Mouse (Mus musculus): ENCODE results near the gene Fli1. TPM values are rescaled to one million over a fixed set of nuclear protein-coding genes. Genes with fewer than 3 reads are reported as not detected.

Fli1 gene
- total RNA-seq, 2 experiments from 2014 or later, result 38.9 to 41.1 TPM

- no peak for DNase-seq
Observed at GRCm38 (mm10) chr9:32522536-32523245, 20.0 kb downstream of the Fli1 start.

- DNase-seq, result no peak
Observed at GRCm38 (mm10) chr9:32521331-32521730, 21.3 kb downstream of the Fli1 start.

- no peak for DNase-seq
Observed at GRCm38 (mm10) chr9:32520821-32521220, 21.8 kb downstream of the Fli1 start.

DNA sequence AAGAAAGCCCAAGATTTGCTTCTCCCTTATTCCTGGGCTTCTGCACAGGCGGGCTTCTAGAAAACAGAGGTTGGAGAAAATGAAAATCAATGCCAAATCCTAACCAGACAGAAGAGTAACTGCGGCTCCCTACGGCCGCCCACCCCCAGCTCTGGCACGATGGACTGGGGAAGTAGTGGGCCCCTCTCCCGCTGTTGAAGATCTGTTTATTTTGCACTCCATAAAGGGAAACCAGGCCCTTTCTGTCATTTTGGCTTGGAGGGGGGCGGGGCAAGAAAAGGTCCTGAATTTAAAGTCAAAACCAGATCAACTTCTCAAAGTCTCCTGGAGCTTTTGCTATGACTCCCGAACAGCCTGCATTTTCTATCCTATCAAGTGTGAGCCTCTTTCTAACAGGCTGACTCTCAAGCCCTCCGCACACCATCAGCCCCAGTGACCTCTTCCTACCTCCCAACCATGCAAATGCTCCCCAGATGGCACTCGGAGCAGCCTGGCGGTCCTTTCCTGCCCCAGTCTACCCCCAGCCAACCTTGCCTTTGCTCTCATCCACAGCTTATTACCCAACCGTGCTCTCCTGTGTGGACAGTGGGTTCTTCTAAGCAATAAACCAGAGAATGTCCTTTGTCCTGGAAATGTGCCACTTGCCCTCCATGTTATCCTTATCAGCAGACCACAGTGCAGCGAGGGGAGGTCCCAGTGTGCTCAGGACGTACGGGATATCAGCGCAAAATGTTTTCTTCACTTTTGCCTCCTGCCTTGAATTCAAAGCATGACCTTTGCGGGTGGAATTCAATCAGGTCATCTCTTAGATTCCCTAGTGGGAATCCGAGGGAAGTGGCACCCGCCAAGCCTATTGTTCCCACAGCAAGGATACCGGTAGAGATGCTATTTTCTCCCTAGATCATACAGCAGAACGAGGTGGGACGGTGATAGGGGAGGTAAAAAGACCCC is 23.3 kb downstream of the Fli1 start:
- DNase-seq, result peak; percentile 30

- DNase-seq, result no peak
Observed at GRCm38 (mm10) chr9:32518351-32519075, 24.1 kb downstream of the Fli1 start.

DNA sequence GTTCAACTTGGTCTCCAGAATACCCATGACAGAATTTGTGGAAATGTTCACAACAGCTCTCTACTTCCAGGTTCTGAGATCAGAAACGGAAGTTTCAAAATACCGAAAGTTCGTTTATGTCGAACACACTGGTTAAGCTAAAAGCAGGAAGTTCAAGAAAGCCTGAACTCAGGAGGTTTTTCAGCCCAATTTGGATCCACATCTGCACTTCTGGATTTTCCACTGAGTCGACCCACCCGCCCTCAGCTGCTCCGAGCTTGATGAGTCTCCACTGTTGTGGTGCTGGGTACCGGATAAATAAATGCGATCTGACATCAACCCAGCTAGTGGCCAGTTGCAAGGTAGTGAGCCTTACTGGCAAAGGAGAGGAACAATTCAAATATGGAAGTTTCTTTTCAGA is 26.0 kb downstream of the Fli1 start:
- DNase-seq, result no peak

- DNase-seq, result no peak
Observed at GRCm38 (mm10) chr9:32515894-32516686, 26.6 kb downstream of the Fli1 start.

GRCm38 (mm10) chr9:32514406-32515058 is 28.1 kb downstream of the Fli1 start:
- DNase-seq, result no peak

DNA sequence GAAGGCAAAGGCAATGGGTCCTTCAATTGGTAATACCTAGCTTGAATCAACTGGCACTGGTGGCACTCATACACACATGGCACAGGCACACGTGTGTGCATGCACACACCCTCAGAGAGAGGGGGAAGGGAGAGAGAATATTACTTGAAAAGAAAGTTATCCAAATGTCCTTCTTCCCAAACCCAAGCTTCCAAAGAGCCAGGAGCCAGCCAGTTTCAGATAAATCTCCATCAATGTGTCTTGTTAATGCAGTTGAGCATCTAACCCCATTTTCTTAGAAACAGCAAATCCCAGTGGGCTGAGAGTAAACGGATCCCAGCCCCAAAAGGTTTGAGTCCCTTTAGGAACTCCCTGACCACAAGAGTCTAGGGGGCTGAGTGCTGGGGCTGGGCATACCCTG is 29.2 kb downstream of the Fli1 start:
- DNase-seq, result no peak

GRCm38 (mm10) chr9:32510454-32511263 is 32.0 kb downstream of the Fli1 start:
- DNase-seq, result no peak

- no peak for DNase-seq
Observed at GRCm38 (mm10) chr9:32509706-32510156, 32.9 kb downstream of the Fli1 start.

DNA sequence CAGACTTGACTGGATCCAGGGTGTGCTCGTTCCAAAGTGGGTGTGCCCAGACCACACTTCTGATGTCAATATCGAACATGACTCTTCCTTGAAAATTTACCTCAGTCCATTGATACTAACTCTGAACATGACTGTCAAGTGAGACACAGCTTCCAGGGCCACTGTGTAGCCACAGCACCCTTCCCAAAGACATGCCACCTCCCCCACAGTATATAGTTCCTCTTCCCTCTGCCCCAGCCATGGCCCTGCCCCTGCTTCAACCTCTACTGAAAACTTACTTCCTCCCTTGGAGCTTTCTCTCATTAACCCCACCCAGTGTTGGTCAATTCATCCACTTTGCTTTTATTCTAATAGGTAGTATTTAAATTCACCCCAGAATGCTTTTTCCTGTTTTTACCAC is 34.0 kb downstream of the Fli1 start:
- DNase-seq, result no peak

DNA sequence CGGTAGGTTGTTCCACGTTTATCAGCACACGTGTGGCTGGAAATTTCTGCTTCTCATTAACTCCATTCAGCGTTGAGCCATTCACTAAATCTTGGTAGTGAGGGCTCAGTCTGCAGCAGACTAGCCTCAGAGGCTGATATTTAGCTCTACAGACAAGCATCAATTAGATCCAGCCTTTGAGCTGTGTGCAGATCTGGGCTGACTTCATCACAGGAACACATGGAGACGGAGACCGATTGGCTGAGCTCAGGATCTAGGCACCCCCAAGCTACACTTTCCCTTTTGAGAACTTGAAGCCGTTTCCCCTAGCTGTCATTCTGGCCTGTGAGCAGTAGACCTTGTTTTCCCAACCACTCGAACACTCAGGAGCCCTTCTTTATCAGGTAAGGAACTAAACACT is 34.5 kb downstream of the Fli1 start:
- DNase-seq, result no peak

DNA sequence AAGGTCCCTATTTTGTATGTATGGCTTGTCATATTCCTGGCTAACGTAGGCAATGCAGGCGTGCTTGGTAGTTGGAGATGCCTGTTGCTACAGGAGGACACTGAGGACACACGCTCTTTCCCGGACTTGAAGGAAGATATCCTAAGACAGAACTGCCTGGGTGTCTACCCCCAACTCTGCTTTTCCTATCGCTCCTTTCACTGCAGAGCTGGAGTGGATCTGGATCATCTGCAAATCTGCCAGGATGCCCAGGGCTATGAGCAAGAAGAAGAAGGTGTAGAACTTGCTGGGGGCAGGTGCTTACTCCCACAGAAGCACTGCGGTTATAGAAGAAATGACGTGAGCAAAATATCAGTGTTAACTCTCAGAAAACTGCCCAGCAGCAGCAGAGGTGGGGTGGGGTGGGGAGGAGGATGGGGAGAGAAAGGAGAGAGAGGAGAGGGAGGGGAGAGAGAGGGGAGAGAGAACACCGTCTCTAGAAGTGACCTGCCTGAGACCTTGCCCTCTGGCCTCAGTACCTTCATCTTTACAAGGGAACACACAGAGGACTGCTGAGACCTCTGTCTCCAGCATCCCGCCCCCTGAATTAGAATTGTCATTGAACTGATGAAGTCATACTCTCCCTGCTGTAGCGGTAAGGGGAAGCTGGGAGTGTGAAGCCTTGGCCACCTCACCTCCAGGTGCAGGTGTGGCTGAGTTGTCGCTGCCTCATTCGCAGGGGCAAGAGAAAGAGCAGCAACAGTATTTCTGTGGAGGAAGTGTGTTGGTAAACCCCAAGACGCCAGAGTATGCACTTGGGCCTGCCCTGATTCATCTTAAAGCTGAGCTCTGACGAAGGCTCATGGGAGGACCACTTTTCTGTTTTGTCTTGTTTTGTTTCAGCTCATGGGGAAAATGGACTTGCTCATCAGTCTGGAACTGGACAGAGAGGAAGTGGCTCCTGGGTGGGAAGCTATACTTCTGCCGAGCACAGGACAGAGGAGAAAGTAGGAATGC is 35.5 kb downstream of the Fli1 start:
- no peak for DNase-seq

GRCm38 (mm10) chr9:32506161-32506560 is 36.5 kb downstream of the Fli1 start:
- peak; percentile 52 for DNase-seq

DNA sequence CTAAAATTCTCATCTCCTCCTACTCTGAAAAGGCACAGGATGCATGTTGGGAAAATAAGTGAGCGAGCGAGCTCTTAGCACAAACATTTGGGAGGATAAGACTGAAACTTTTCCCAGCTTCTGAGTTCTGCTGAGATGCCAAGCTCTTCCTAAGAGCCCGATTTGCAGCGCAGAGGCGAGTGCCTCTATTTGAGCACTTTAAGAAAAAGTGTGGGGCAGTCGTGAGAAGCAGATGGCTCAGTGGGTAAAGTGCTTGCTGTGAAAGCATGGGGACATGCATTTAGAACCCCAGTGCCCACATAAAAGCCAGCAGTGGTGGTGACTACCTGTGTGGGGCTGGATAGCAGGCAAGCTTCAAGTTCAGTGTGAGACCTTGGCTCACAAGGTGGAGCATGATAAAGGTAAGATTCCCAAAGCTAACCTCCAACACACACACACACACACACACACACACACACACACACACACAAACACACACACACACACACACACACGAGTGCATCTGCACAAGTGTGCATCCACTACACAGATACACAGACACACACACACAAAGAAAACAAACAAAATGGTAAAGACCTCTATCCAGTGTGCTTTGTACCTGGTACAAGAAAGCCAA is 37.1 kb downstream of the Fli1 start:
- DNase-seq, result no peak

DNA sequence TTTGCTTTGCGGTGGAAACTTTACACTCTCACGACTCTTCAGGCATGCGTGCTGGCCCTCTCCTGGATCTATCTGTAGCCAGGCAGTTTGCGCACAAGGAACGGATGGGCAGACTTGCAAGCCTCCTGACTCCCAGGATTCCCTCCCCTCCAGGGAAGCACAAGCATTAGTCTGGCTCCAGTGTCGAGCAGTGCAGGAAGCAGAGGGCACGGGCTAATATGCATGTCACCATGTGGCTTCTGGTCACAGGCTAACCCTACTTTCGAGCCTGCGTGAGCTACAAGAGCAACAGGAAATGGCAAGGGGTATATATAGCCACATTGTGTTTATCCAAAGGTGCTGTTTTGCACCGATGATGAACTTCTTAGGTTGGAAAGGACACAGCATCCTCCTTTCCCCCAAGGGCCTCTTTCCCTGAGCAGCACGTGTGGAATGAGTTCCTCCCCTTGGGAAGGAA is 38.6 kb downstream of the Fli1 start:
- peak; percentile 29 for DNase-seq

DNA sequence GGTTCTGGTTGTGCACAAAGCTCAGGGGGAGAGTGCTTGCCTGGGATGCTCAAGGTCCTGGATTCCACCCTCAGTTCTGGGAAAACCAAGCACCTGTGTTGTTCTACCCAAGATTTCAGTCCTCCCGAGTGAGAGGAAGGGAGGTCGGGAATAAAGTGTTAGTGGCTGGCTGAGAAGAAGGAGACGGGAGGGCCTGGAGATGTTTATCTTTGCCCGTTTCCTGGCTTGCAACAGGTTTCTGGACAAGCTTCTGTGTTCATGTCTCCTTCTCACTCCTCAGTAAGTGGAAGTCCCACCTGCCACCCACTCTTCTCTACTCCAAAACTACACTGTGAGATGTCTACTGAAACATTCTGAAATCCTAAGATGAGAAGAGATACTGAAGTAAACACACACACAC is 39.2 kb downstream of the Fli1 start:
- DNase-seq, result no peak
